Mouse (Mus musculus): ENCODE measurements around the gene Ift122. TPM values are rescaled to one million over a fixed set of nuclear protein-coding genes. Genes with fewer than 3 reads are reported as not detected.

Ift122 gene
- total RNA-seq, 2 experiments from 2014 or later = 0.38 TPM; not detected in 1

- no peak for ATAC-seq (replicated peaks; ENCODE audit: low FRiP score, poor library complexity, severe bottlenecking)
Measured at GRCm38 (mm10) chr6:115915601-115916445, 62.6 kb downstream of the Ift122 start.

- ATAC-seq (replicated peaks; ENCODE audit: low FRiP score, poor library complexity, severe bottlenecking) = no peak
Measured at GRCm38 (mm10) chr6:115916611-115917010, 63.3 kb downstream of the Ift122 start.

DNA sequence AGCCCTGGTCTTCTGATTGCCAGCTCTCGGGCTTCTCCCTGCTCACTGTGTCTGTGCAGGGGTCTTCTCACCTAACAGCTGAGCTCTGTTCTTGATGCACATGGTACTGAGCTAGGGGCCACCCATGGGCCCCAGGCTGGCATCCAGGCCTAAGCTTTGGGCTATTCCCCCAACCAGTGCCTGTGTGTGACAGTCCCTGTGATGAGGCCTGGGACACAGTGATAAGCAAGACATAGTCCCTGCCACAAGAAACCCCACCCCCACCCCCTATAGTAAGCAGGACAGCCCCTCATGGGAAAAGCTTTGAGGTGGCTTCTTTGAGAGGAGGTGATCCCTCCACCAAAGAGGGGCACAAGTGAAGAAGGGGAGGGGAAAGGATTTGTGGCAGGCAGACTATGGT lies 65.3 kb downstream of the Ift122 start:
- no peak for ATAC-seq (replicated peaks; ENCODE audit: low FRiP score, poor library complexity, severe bottlenecking)

DNA sequence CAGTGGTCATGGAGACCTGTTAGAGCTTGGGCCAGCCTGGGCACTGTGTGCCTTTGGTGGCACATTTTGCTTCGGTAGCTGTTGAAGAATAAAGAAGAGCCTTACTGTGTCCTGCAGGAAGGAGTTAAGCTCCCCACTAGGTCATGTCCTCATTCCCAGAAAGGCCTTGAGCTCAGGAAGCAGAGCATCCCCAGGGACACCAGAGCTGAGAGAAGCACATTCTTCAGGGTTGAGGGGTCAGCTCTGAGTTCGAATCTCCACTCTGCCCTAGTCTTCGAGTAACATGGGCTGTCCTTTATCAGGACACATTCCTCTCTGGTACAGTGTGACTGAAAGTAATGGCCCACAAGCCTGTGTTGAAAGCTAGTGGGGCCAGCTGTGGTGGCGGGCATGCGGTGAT lies 66.6 kb downstream of the Ift122 start:
- ATAC-seq (replicated peaks; ENCODE audit: low FRiP score, poor library complexity, severe bottlenecking) = no peak

GRCm38 (mm10) chr6:115924829-115925228 lies 71.6 kb downstream of the Ift122 start:
- ATAC-seq (replicated peaks; ENCODE audit: low FRiP score, poor library complexity, severe bottlenecking) = no peak

GRCm38 (mm10) chr6:115926416-115926815 lies 73.1 kb downstream of the Ift122 start:
- ATAC-seq (replicated peaks; ENCODE audit: low FRiP score, poor library complexity, severe bottlenecking) = no peak

- no peak for ATAC-seq (replicated peaks; ENCODE audit: low FRiP score, poor library complexity, severe bottlenecking)
Measured at GRCm38 (mm10) chr6:115927292-115928242, 74.3 kb downstream of the Ift122 start.

GRCm38 (mm10) chr6:115930018-115930417 lies 76.7 kb downstream of the Ift122 start:
- no peak for ATAC-seq (replicated peaks; ENCODE audit: low FRiP score, poor library complexity, severe bottlenecking)

DNA sequence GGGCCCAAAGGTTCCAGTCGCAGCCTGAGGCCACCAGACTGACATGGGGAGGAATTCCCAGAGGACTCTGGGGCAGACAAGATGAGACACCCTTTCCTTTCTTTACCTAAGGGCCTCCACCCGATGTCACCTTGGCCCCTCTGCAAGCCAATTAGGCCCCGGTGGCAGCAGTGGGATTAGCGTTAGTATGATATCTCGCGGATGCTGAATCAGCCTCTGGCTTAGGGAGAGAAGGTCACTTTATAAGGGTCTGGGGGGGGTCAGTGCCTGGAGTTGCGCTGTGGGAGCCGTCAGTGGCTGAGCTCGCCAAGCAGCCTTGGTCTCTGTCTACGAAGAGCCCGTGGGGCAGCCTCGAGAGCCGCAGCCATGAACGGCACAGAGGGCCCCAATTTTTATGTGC lies 78.4 kb downstream of the Ift122 start, which contains the start of gene Rho:
TSS of gene Rho (plus strand) at position 110 of the 400 bp plus-strand sequence.
- ATAC-seq (replicated peaks; ENCODE audit: low FRiP score, poor library complexity, severe bottlenecking) = no peak

- no peak for ATAC-seq (replicated peaks; ENCODE audit: low FRiP score, poor library complexity, severe bottlenecking)
Measured at GRCm38 (mm10) chr6:115932391-115932790, 79.1 kb downstream of the Ift122 start.

DNA sequence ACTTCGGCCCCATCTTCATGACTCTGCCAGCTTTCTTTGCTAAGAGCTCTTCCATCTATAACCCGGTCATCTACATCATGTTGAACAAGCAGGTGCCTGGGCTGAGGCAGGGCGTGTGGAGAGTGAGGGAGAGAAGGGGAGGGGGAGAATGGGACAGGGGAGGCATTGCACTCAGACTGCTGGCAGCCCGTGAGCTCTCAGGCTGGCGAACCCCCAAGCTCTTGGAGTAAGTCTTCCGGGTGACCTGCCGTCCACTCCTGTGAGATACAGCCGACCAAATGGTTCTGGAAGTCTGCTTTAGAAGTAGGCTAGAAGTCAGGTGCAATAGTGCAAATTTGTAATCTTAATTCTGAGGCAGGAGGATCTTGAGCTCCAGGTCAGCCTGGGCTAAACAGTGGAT lies 82.3 kb downstream of the Ift122 start:
- ATAC-seq (replicated peaks; ENCODE audit: low FRiP score, poor library complexity, severe bottlenecking) = no peak

GRCm38 (mm10) chr6:115938011-115938410 lies 84.7 kb downstream of the Ift122 start:
- ATAC-seq (replicated peaks; ENCODE audit: low FRiP score, poor library complexity, severe bottlenecking) = no peak

- no peak for ATAC-seq (replicated peaks; ENCODE audit: low FRiP score, poor library complexity, severe bottlenecking)
Measured at GRCm38 (mm10) chr6:115938798-115939197, 85.5 kb downstream of the Ift122 start.

DNA sequence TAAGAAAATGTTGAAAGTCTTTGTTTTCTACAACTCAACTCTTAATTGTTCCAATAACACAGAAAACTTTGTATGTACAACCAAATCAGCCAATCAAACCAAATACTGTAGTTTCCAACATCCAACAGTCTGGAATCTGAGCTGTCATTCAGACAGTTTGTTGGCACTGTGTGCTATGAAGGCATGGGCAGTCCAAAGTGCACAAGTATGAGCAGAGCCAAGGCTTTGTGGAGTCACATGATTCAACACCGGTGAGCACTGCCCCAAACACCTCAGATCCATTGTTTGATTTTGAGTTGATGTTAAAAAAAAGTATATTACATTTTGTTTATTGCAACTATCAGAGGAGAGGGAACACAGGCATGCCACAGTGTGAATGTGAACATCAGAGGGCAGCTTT lies 87.3 kb downstream of the Ift122 start:
- no peak for ATAC-seq (replicated peaks; ENCODE audit: low FRiP score, poor library complexity, severe bottlenecking)

DNA sequence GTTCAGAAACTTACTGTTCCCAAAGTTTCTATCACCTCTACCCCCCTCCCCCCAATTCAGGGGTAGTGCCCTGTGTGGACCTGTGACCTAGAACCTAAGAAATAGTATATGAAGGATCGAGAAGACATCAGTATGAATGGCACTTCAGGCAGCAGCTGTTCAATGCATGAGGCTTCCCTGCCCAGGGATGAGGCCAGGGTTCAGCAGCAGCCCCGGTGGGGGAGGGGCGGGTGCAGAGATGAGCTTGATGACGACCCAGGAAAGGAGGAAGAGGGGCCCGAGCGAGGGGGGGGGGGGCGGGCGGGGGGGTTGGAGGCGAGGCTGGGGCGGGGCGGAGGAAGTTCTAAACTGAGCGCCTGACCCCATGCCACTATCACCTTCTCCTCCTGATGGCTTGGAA lies 87.9 kb downstream of the Ift122 start:
- ATAC-seq (replicated peaks; ENCODE audit: low FRiP score, poor library complexity, severe bottlenecking) = no peak

DNA sequence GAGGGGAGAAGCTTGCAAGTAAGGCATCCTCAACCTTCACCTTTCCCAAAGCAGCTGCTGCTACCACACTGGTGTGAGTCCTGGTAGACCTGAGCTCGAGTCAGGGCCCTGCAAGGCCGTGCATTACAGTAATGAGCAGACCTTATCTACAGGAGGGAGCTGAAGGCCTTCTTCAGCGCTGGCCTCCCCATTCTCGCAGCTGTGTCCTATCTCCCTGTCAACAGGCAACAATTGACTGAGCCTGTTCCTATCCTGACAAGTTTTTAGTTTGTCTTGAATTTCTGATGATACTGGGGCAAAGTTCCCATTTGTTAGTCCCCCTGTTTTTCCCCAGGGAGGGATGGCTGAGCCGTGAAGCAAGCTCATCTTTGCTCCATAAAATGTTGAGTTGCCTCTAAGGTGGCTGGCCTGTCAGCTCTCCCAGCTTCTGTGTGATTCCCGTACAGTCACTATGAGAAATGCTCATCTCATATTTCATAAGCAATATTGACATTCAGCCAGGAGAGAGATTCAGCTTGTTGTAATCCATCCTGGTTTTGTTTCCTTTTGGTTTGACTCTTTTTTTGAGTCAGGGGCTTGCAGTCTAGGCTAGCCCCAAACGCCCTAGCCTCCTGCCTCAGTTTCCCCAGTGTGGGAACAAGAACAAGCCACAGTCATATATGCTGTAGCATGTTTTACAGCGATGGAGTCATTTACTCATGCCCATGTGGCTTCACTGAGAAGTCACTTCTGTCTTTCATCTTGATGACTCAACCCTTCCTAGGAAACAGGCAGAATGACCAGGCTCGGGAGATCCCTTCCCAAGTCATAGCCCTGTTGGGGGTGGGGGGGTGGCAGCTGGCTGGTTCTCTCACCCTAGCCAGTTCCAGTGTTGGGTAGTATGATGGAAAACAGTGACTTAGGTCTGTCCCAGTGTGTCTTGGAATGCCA lies 90.5 kb downstream of the Ift122 start:
- ATAC-seq (replicated peaks; ENCODE audit: low FRiP score, poor library complexity, severe bottlenecking) = no peak

- ATAC-seq (replicated peaks; ENCODE audit: low FRiP score, poor library complexity, severe bottlenecking) = no peak
Measured at GRCm38 (mm10) chr6:115944638-115945037, 91.4 kb downstream of the Ift122 start, which contains the start of gene H1foo. TSS of gene H1foo (plus strand) at chr6:115944938.

- no peak for ATAC-seq (replicated peaks; ENCODE audit: low FRiP score, poor library complexity, severe bottlenecking)
Measured at GRCm38 (mm10) chr6:115945633-115946032, 92.4 kb downstream of the Ift122 start.

GRCm38 (mm10) chr6:115946389-115946788 lies 93.1 kb downstream of the Ift122 start:
- no peak for ATAC-seq (replicated peaks; ENCODE audit: low FRiP score, poor library complexity, severe bottlenecking)

All from erythroid progenitor cell, adult 5-6 weeks (primary cell).